Mouse (Mus musculus) megakaryocyte-erythroid progenitor cell, adult 5-6 weeks (primary cell): ENCODE data around the gene Rnaseh2b. TPM values are rescaled to one million over a fixed set of nuclear protein-coding genes. Genes with fewer than 3 reads are reported as not detected.

Experiments used
- ATAC-seq: replicated peaks from 2 replicates; pipeline ENCODE4 v1.8.0; 2016; ENCODE audit warnings: mild to moderate bottlenecking, inconsistent platforms; ENCODE audit not compliant: severe bottlenecking, poor library complexity, low FRiP score, low TSS enrichment
- total RNA-seq, 2 experiments: library from RNA; stranded (forward) in 1 of 2; stranded (reverse) in 1 of 2; fragments of 200-1000, 215-1000 nt in 1 of 2; fragments of >200 nt in 1 of 2; fragmentation: Nextera tagmentation in 1 of 2; gene quantifications; 2 replicates each; pipeline ENCODE4 v1.2.3; 2014 to 2017

Gene Rnaseh2b
- total RNA-seq, 2 experiments from 2014 or later, result 81.1 to 97.2 TPM

DNA sequence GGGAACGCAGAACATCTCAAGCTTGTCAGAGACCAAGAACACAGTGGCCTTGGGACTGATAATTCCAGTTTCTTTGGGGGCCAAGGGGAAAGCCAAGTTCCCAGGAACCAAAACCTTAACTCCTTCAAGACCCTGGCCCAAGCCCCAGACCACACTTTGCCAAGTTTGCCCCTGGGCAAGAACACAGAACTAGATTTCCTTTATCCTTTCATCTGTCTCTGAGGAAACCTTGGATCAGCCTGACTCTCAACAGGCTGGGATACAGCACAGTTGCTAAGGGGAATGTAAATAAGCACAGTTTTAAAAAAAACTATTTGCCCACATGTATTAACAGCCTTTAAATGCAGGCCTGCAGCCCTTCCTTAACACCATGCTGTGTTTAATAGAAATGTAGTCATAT is 15.2 kb downstream of the Rnaseh2b start:
- ATAC-seq, result no peak

DNA sequence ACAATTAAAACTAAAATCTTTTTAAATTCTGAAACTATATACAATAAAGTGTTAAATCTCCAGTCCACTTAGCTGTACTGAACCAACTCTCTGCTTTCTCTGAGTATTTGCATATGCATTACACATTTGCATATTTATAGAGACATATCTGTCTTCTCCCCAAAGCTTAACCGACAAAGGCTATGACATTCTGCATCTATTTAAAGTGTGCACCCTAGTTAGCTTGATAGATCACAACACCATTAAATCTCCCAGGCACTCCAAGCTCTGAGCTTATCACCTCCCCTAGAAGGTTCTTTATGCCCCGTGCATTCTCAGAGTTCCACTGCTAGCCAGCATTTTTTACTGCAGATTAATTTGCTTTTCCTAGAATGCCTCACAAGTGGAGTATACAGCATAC is 16.6 kb downstream of the Rnaseh2b start:
- ATAC-seq, result no peak

DNA sequence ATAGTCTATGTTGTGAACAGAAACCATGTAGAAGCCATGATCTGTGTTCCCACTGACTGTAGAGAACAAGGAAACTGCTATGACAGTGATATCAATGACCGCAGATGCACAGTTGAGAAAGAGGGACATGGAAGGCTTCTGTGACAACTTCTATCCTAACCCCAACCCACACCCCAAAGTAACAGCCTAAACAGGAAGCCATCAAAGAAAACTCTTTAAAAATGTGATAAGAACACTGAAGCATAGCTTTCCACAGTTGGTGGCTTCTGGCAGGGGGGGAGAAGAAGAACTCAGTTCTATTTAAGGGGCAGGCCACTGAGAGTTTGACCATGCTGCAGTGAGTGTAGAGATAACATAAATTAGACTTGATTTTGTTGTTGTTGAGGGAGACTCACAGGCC is 19.3 kb downstream of the Rnaseh2b start:
- peak; percentile 34; the same call in 1 of the 2 replicates for ATAC-seq

DNA sequence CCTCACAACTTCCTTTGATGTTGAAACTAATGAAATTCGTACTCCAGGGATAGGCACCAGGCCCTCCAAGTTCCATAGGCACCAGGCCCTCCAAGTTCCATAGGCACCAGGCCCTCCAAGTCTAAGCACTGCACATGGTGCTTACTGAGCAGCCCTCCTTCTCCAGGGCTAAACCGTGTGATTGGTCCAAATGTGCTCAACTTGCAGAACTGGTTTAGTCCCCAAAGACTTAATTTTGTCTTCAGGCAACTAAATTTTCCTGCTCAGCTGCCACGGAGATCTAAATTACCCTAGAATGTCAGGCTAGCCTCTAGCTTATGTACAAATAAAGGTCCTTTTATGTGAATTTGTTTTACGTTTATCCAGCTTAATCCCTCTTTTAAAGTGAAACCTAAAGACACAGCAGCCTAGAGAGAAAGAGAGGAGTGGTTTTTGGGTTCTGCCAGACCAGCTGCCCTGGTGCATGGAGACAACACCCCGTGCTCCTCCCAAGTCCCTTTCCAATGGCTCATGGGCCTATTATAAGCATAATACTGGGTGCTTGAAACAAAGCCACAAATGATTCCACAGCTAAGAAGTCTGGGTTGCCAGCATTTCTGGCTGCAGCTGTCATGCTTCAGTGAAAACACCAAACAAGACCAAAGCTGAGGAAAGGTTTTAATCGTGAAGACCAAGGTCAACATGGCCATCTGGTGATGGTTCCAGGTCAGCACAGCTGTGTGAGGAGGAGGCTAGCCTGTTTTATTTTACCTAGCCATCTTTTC is 30.4 kb downstream of the Rnaseh2b start:
- ATAC-seq, result no peak

DNA sequence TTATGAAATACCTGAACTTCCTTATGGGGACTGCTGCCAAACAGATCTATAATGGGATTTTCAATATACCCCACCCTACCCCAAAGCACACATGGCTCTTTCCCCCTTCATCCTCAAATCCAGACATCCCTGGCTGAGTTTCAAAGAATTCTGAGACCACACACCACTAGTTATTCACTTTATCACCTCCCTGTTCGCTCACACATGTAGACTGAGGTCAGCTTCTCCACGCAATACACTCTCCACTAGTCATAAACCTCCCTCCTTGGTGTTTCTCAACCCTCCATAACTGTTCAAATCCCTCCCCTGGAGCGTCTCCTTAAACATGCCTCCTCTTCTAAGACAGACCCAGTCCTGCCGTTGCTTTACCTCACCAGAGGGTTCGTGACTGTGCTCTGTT is 31.1 kb downstream of the Rnaseh2b start:
- ATAC-seq, result no peak

DNA sequence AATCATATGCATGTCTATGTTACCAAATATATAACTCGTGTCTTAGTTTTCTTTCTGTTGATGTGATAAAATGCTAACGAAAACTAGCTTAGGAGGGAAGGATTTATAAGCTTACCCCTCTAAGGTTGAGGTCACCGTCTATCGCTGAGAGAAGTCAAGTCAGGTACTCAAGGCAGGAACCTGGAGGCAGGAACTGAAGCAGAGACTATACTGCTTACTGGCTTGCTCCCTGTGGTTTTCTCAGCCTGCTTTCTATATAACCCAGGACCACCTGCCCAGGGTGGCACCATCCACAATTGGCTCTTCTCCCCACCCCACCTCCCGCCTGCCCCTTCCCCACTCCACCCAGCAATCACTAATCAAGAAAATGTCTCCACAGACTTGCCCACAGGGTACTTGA is 32.6 kb downstream of the Rnaseh2b start:
- ATAC-seq, result no peak

DNA sequence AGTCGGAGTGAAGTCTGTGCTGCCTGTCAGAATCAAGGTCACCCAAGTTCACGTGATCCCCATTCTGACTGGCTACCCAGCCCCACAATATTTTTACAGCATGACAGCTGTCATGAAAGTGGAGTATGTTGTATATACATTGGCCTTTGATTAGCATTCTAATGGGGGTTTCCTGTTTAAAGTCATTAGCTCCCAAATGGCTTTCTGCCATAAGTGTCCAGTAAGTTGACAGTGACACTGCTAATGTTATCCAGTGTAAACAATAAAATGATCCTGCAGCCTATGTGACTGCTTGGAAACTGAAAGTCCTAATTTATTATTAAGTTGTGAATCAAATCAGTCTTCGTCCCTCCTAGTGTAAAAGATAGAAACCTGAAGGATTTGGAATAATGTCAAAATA is 33.6 kb downstream of the Rnaseh2b start:
- no peak for ATAC-seq

DNA sequence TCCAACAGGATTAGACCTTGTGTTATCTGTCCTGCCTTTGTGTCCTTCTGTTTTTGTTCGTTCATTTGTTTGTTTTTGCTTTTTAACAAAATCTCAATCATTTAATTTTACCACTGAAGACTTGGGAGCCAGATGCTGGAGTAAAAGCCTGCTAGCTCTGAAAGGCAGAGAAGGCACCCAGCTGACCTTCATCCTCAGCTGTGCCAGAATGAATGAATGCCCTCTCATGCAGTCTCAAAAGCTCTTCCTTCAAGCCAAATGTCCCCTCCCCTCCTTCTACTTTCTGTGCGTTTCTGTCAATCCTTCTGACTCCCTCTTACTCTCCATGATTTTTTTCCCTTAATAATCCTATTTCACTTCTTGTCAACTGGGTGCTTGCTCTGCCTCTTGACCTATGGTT is 34.8 kb downstream of the Rnaseh2b start:
- ATAC-seq, result no peak

DNA sequence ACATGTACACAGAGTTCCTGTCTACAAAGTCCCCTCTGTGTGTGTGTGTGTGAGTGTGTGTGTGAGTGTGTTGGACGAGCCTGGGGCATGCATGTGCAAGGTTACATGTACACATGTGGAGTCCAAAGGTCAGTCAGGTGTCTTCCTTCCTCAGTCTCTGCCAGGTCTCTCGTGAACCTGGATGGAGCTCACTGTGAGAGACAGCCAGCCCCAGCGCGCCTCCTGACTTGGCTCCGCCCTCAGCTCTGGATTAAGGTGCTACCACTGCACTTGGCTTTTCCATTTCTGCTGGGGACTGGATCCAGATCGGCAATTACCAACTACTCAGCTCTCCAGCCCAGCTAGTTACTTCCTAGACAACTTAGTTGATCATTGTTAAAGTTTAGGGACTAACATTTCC is 36.2 kb downstream of the Rnaseh2b start:
- ATAC-seq, result no peak

DNA sequence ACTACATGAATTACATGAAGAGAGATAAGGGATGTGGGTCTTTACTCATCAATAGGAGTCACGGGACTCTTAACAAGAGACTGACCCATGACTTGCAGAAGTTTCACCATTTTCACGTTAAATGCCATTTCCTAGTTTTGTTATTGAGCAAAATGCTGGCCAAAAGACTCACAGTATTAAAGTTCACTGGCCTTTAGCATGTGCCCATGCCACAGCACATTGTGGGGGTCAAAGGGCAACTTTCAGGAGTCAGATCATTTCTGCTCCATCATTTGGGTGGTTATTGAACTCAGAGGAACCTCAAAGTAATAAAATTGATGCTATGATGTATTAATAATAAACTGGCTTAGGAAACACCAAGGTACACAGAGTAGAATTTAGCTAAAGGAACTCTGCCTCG is 37.2 kb downstream of the Rnaseh2b start:
- ATAC-seq, result no peak

DNA sequence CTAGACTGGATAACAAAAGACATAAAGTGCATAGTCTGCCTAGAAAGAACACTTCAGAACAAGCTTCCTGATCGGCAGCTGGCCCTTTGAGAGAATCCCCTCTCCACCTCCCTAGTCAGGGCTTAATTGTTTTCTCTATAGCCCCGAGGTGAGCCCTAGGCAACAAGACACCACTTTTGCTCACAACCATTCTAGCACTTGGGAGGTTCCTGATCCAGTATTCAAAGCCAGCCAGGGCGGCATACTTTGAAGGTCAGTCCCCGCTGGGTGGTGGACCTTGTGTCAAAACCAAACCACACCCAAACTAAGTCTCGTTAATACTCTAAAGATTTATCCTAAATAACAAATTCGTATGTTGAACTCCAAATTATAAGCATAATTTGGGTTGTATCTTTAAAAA is 39.1 kb downstream of the Rnaseh2b start:
- ATAC-seq, result no peak

DNA sequence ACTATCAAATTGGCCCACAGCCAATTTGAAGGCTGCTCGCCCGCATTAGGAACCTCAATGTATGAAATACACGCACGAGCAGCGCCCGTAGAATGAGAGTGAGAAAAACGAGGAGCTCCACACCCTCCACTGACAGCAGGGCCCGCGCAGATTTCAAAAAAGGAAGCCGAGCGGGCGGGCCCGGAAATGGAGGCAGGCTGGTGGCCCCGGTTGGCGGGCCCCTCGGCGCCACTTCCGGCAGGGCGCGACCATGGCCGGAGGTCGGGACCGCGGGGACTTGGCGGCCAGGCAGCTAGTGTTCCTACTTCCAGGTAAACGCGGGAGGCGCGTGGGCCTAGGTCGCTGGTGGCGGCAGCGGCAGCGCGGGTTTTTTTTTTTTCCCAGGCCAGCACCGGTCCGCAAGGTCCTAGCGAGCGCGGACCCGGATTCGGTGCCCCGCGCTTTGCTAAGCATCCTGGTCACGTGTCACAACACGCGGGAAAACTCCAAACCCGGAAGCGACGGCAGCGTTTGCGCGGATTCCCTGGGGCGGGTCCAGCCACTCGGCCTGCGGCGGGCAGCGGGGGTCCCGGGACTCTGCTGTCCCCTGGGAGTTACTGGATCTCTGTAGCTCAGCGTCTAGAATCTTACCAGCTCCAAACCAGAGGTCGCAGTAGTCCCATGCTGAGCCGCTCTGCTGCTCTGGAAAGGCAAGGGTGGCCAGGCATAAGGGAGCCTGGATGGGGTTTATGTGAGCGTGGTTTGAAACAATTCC is 39.7 kb downstream of the Rnaseh2b start:
- ATAC-seq, result peak; percentile 91

DNA sequence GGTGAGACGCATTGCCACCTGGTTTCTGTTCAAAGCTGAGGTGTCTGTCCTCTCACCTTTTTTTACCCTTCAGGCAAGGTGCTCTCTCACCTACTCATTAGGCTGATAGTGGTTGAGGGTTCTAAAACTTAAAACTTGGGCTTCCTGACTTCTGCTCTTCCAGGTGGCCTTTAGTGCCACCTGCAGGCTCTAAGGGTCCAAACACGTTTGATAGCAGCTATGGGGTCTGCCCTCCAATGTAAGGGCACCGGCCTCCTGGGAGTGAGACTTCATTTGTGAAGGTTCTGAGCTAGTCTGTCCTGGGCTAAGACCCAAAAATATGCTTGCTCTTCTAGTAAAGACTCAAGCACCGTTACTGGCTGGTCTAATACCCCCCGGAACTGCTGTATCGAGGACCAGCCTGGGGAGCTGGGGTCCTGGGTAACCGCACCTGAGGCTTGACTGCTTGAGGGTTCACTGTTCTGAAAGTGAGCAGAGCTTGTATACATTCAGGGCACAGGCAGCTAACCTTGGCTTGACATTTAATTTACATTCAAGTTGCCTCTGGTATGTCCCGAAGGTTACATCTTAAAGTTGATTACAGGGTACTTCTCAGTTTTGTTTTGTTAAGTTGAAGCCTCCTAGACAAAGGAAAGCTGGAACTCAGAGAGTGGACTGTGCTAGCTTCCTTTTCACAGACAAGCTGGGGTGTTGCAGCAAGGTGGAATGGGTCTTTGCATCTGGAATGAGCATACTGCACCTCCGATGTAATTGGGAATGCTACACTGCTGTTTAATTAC is 41.7 kb downstream of the Rnaseh2b start:
- ATAC-seq, result peak; percentile 33; the same call in 1 of the 2 replicates

DNA sequence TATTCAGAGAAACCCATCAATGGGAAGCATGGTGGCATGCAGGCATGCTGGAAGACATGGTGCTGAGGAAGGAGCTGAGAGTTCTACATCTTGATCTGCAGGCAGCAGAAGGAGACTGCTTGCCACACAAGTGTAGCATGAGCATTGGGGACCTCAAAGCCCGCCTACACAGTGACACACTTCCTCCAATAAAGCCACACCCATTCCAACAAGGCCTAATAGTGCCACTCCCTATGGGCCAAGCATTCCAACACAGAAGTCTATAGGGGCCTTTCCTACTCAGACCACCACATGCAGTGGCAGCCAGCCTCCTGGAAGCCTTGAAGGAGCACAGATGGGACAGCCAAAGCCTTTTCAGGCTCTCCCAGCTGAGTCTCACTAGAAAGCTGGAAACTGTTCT is 46.8 kb downstream of the Rnaseh2b start:
- ATAC-seq, result no peak

DNA sequence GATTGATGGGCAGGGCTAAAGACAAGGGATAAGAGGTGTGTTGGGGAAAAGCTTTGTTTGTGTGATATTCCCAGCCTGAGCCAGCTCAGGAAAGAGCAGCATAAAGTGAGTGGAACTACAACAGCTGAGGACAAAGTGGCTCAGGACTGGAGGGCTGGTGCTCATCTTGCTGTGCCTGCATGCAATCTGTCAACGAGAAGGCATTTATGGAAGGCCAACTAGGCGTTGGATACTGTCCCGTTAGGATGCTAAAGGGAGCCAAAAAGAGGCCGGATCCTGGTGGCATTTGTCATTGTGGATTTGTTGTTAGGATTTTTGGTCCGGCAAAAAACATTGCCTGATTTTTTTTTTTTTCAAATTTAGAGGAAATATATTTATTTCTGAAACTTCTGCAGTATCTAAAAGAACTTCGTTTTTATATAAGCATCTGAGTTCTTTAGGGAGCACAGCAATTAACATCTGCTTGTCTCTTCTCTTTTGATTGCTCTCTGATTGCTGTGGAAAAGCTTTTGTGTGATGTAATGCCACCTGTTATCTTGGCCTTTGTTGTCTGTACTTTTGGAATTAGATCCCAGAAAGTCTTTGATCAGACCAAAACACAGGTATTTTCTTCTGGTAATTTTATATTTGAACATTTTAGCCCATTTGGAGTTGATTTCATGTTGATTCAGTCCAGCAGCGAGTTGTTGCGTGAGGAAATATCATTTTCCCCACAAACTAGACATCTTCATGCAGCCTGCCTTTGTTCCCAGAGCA is 49.7 kb downstream of the Rnaseh2b start:
- ATAC-seq, result no peak

DNA sequence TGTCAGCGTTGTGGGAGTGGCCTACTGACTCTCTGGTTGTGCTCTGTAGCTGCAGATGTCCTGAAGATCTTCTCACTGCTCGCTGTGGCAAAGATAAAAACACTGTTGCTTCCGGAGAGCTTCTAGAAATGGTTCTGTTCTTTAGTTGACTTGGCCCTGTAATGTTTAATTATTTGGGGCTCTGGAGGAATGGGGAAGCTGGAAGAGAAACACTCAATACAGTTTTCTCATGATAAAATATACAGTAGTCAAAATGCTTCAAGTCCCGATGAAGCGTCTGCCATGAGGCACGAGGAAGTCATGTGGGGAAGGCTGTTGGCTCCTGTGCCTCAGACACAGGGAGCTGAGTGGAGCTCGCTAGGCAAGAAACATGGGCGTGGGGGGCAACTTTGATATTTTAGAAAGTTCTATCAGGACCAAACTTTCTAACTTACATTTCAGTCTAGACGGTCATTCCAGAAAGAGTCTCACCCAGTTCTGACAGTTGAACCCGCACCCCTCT is 50.3 kb downstream of the Rnaseh2b start:
- peak; percentile 97 for ATAC-seq

DNA sequence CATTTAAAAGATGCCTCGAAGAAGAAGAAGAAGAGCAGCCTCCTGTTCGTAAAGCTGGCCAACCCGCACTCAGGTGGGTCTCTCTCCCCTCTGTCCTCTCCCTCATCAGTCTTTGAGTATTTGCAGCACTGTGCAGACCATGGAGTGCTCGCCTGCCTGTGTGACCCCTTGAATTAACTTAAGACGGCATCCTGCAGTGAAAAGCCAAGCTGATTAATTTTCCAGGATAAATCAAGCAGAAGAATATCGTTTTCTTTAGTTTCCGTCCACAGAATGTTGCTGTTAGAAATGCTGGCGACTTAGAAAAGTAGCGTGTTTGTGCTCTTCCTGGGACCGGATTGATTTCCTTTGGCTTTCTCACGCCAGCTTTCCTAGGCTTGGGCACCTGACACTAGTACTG is 54.2 kb downstream of the Rnaseh2b start:
- no peak for ATAC-seq

DNA sequence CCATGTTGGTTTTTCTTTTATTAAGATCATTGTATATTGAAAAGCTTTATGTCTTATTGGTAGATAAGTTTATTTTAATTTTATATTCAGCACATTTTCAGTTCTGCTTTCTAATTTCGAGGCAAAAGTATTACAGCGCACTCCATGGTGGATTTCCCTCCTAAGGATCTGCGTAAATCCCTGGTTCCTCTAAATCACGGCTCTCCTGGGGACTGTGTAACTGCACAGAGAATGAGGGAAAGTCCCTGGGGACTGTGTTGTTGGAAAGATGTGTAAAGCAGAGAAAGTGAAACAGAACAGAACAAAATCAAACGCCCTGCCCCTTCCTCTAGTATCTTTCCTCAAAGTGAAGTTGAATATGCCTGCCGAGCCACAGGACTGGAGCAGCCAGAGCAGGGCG is 54.7 kb downstream of the Rnaseh2b start:
- ATAC-seq, result no peak

DNA sequence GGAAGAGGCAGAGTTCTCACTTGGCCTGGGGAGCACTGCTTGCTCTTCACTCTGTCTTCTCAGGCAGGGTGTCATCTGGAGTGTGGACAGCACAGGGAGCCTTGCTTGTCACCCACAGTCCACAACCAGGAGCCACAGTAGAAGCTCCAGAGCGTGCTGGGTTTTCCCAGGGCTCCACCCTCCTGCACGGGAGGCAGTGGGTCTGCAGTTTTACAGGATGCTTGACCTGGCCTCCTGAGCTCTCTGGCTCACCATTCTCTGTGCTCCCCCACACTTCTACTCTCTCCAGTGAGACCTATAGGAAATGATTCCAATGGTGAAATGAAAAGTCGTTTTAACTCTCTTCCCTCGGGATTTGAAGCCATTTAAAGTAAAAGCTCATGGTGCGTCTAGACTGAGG is 57.4 kb downstream of the Rnaseh2b start:
- no peak for ATAC-seq
